Mouse (Mus musculus) myocyte (in vitro differentiated cells): ENCODE measurements around the gene Dclk2. TPM values are rescaled to one million over a fixed set of nuclear protein-coding genes. Genes with fewer than 3 reads are reported as not detected.

Experiments
- H3K27me3 ChIP-seq: one replicate; pipeline ENCODE4 v1.6.1; 2011; ENCODE audit not compliant: control insufficient read depth, insufficient read depth, insufficient read length
- H3K36me3 ChIP-seq: one replicate; pipeline ENCODE4 v1.6.1; 2011; ENCODE audit not compliant: control insufficient read depth, insufficient read depth
- H3K4me2 ChIP-seq: one replicate; pipeline ENCODE4 v1.6.1; 2011; ENCODE audit warnings: low read depth, control low read depth
- H3K4me3 ChIP-seq: one replicate; pipeline ENCODE4 v1.5.1; 2011; ENCODE audit warnings: mild to moderate bottlenecking, control low read depth, moderate library complexity
- H3K79me2 ChIP-seq: one replicate; pipeline ENCODE4 v1.6.1; 2011; ENCODE audit not compliant: control insufficient read depth, insufficient read depth
- H3ac ChIP-seq: one replicate; pipeline ENCODE4 v1.6.1; 2011; ENCODE audit not compliant: control insufficient read depth, insufficient read length
- CEBPB ChIP-seq: IDR thresholded peaks from 2 replicates; pipeline ENCODE4 v1.6.1; 2011; ENCODE audit warnings: mild to moderate bottlenecking, moderate library complexity; ENCODE audit not compliant: poor library complexity, insufficient read depth, severe bottlenecking
- E2F4 ChIP-seq: IDR thresholded peaks from one replicate; pipeline ENCODE4 v1.6.1; 2011; ENCODE audit warnings: mild to moderate bottlenecking, control low read depth, moderate library complexity; ENCODE audit not compliant: insufficient read depth
- MAX ChIP-seq: IDR thresholded peaks from one replicate; pipeline ENCODE4 v1.6.1; 2011; ENCODE audit warnings: low read depth, mild to moderate bottlenecking, control low read depth
- MYOD1 ChIP-seq, 3 experiments: IDR thresholded peaks; one replicate each; pipeline ENCODE4 v1.6.1; 2011; ENCODE audit warnings: control low read depth in 2 of 3, low read depth in 2 of 3, mild to moderate bottlenecking in 2 of 3, moderate library complexity in 1 of 3; ENCODE audit not compliant: insufficient read length in 2 of 3, control insufficient read depth in 1 of 3
- MYOG ChIP-seq, 3 experiments: IDR thresholded peaks; one replicate each; pipeline ENCODE4 v1.6.1; 2011; ENCODE audit warnings: control low read depth in 2 of 3, low read depth in 2 of 3, mild to moderate bottlenecking in 2 of 3; ENCODE audit not compliant: insufficient read length in 2 of 3, control insufficient read depth in 1 of 3, insufficient read depth in 1 of 3
- POLR2A ChIP-seq: IDR thresholded peaks from one replicate; pipeline ENCODE4 v1.6.1; 2011; ENCODE audit warnings: low read depth, mild to moderate bottlenecking, control low read depth, moderate library complexity; ENCODE audit not compliant: insufficient read length
- POLR2AphosphoS2 ChIP-seq: IDR thresholded peaks from one replicate; pipeline ENCODE4 v1.6.1; 2011; ENCODE audit warnings: low read depth, control low read depth; ENCODE audit not compliant: insufficient read length
- REST ChIP-seq: IDR thresholded peaks from one replicate; pipeline ENCODE4 v1.6.1; 2011; ENCODE audit warnings: mild to moderate bottlenecking, control low read depth, moderate library complexity; ENCODE audit not compliant: insufficient read depth, insufficient read length
- SRF ChIP-seq: IDR thresholded peaks from one replicate; pipeline ENCODE4 v1.6.1; 2011; ENCODE audit warnings: low read depth; ENCODE audit not compliant: control insufficient read depth, insufficient read length
- TCF12 ChIP-seq: IDR thresholded peaks from one replicate; pipeline ENCODE4 v1.6.1; 2011; ENCODE audit warnings: mild to moderate bottlenecking, control low read depth; ENCODE audit not compliant: poor library complexity, insufficient read depth, severe bottlenecking
- TCF3 ChIP-seq: IDR thresholded peaks from one replicate; pipeline ENCODE4 v1.6.1; 2011; ENCODE audit warnings: low read depth, control low read depth; ENCODE audit not compliant: insufficient read length
- USF1 ChIP-seq: IDR thresholded peaks from one replicate; pipeline ENCODE4 v1.6.1; 2011; ENCODE audit warnings: low read depth, mild to moderate bottlenecking, control low read depth, moderate library complexity
- polyA plus RNA-seq: library from polyadenylated mRNA; unstranded; fragments of >200 nt; fragmentation: generic; extraction: Trizol; gene quantifications from one replicate; pipeline ENCODE4 v1.2.1, GENCODE M21; 2012; ENCODE audit warnings: missing spikeins

The Dclk2 gene
- polyA plus RNA-seq, 1 experiment = 1.8 TPM

DNA sequence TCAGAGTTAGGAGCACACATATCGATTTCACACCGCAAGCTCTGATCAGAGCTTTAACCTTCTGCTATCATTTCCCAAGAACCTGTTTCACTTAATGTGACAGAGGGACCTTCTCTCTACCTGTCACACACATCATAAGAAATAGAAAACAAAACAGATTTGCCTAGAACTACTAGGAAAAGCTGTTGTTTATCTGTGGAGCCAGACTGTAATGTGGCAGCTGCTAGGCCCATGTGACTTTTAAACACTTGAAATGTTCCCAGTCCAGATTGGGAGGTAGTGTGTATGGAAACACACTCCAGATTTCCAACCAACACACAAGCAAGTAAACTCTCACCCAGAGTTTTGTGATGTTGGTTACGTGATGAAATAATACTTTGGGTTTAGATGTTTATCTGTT, 136.6 kb downstream of the Dclk2 start:
- Histone ChIP-seq H3K79me2 (no peaks in the 10 kb centered on the region), H3K4me3 (no peak overlapping the region), H3K27me3 (no peaks in the 10 kb centered on the region), H3K4me2 (no peak overlapping the region), H3K36me3 (no peaks in the 10 kb centered on the region), H3ac (no peak overlapping the region)
- TF ChIP-seq REST (no peak), POLR2AphosphoS2 (no peak), MYOG (IDR thresholded peaks at IDR 0.05; ENCODE audit: control insufficient read depth in 1 of 3, insufficient read depth in 1 of 3, insufficient read length in 2 of 3, low read depth in 2 of 3) (no peak), TCF3 (no peak), MYOD1 (IDR thresholded peaks at IDR 0.05; ENCODE audit: control insufficient read depth in 1 of 3, insufficient read length in 2 of 3, low read depth in 2 of 3) (no peak), MAX (no peak), POLR2A (no peak), TCF12 (no peak), CEBPB (no peak), USF1 (no peak), E2F4 (no peak), SRF (no peak)

GRCm38 (mm10) chr3:86779704-86780103, 140.9 kb downstream of the Dclk2 start:
- Histone ChIP-seq H3K79me2 (no peaks in the 10 kb centered on the region), H3K4me2 (no peak overlapping the region), H3K27me3 (no peaks in the 10 kb centered on the region), H3K4me3 (no peak overlapping the region), H3K36me3 (no peaks in the 10 kb centered on the region), H3ac (no peak overlapping the region)
- TF ChIP-seq REST (no peak), MYOD1 (IDR thresholded peaks at IDR 0.05; ENCODE audit: control insufficient read depth in 1 of 3, insufficient read length in 2 of 3, low read depth in 2 of 3) (no peak), CEBPB (no peak), TCF3 (no peak), POLR2A (no peak), SRF (no peak), E2F4 (no peak)

GRCm38 (mm10) chr3:86775444-86775828, 145.2 kb downstream of the Dclk2 start:
- Histone ChIP-seq H3K4me3 (no peak overlapping the region), H3K27me3 (no peaks in the 10 kb centered on the region), H3ac (no peak overlapping the region), H3K4me2 (no peak overlapping the region), H3K36me3 (no peaks in the 10 kb centered on the region), H3K79me2 (no peaks in the 10 kb centered on the region)
- TF ChIP-seq CEBPB (no peak), MYOD1 (IDR thresholded peaks at IDR 0.05; ENCODE audit: control insufficient read depth in 1 of 3, insufficient read length in 2 of 3, low read depth in 2 of 3) (no peak), TCF12 (no peak), REST (no peak), SRF (no peak), USF1 (no peak), MYOG (IDR thresholded peaks at IDR 0.05; ENCODE audit: control insufficient read depth in 1 of 3, insufficient read depth in 1 of 3, insufficient read length in 2 of 3, low read depth in 2 of 3) (no peak), TCF3 (no peak), POLR2A (no peak), POLR2AphosphoS2 (no peak), E2F4 (no peak), MAX (no peak)

DNA sequence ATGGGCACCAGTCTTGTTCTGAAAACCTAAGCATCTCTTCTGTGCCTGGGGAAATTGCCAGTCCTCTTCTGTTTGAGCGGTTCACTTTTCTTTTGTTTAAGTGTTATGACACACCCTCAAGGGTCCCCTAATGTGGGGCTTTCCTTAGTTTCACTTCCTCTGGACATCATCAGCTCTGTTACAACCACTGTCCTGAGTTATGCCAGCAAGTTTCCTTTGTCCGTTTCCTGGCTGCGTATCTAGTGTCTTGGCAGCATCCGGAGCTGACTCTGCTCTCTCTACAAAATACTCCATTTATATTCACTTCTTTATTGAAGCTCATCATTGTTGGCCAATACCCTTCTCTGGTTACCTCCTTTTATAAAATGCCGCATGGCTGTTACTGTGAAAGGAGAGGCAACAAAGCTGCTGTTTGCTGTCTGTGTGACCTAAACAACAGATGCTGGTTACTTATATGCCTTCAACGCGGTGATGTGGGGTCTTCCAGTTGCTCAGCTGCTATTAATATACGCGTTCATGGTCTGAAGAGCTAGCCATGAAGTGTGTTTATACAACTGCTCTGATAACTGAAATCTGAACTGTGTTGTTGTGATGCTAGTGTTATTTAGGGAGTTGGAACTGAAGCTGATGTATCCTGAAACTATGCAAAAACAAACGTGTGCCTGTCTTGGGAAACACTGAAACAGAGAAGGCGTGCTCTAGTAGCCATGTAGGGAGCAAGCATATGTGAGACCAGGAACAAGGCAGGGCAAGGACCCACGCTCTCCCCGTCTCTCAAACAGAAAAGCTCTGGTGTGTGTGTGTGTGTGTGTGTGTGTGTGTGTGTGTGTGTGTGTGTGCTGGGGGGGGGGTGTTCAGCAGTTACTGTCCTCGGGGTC, 145.8 kb downstream of the Dclk2 start:
- no peaks in the 10 kb centered on the region for H3K27me3 ChIP-seq
- H3K4me3 ChIP-seq = no peak overlapping the region
- no peak overlapping the region for H3ac ChIP-seq
- H3K4me2 ChIP-seq = peak overlapping the region; percentile 54
- no peaks in the 10 kb centered on the region for H3K79me2 ChIP-seq
- no peak for TF ChIP-seq TCF12
- TF ChIP-seq E2F4 = no peak
- no peak for TF ChIP-seq CEBPB
- TF ChIP-seq TCF3 = no peak
- TF ChIP-seq POLR2AphosphoS2 = no peak
- TF ChIP-seq MYOD1 (IDR thresholded peaks at IDR 0.05; ENCODE audit: control insufficient read depth in 1 of 3, insufficient read length in 2 of 3, low read depth in 2 of 3) = no peak
- no peak for TF ChIP-seq USF1
- TF ChIP-seq POLR2A = no peak
- no peaks in the 10 kb centered on the region for H3K36me3 ChIP-seq

- no peaks in the 10 kb centered on the region for H3K27me3 ChIP-seq
- no peak overlapping the region for H3K4me2 ChIP-seq
- H3K79me2 ChIP-seq = no peaks in the 10 kb centered on the region
- no peaks in the 10 kb centered on the region for H3K36me3 ChIP-seq
- no peak overlapping the region for H3K4me3 ChIP-seq
- no peak overlapping the region for H3ac ChIP-seq
- TF ChIP-seq TCF3 (no peak), MYOD1 (IDR thresholded peaks at IDR 0.05; ENCODE audit: control insufficient read depth in 1 of 3, insufficient read length in 2 of 3, low read depth in 2 of 3) (no peak), CEBPB (no peak), MAX (no peak), MYOG (IDR thresholded peaks at IDR 0.05; ENCODE audit: control insufficient read depth in 1 of 3, insufficient read depth in 1 of 3, insufficient read length in 2 of 3, low read depth in 2 of 3) (no peak), REST (no peak), USF1 (no peak)
These were observed 151.7 kb downstream of the Dclk2 start for GRCm38 (mm10) chr3:86768969-86769368.
